Mouse (Mus musculus) kidney, adult 9 months (tissue): Measurements from ENCODE around the gene Cyp46a1.

Experiments used
- DNase-seq: peaks from one replicate; pipeline ENCODE4 v3.0.0; 2022

The Cyp46a1 gene

DNA sequence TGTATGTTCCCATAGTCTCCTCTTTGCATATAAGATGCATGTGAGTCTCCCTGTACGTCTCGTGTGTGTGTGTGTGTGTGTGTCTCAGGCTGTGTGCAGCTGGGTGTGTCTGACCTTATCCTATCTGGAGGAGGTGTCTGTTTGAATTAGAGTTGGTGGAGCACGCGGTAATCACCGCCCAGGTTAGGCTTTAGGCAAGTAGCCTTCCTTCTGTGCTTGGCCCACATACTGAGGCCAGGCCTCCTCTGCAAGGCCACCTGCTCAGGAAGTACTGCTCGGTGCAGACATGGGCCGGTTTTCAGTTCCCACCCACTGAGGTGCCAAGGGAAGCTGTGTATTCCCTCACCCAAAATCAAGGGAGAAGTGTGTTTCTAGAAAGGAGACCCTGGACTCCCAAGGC is 31.7 kb downstream of the Cyp46a1 start:
- no peak for DNase-seq

DNA sequence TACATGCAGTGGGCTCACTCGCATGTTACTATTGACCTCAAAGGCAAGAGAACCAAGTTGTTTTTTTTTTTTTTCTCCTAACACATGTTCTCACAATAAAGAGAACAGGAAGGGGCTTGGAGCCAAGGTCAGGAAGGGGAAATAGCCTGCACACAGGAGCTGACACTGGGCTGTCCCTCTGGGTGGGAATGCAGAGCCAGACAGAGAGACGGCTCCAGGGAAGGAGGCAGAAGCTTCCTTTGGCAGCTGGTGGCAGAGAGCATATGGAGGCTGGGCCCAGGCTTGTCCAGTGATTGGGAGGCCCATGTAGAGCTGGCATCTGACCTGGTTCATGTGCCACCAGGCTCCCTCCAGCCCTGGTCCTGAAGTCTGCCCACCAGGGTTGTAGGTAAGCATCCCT is 33.7 kb downstream of the Cyp46a1 start:
- DNase-seq, result peak; percentile 49

DNA sequence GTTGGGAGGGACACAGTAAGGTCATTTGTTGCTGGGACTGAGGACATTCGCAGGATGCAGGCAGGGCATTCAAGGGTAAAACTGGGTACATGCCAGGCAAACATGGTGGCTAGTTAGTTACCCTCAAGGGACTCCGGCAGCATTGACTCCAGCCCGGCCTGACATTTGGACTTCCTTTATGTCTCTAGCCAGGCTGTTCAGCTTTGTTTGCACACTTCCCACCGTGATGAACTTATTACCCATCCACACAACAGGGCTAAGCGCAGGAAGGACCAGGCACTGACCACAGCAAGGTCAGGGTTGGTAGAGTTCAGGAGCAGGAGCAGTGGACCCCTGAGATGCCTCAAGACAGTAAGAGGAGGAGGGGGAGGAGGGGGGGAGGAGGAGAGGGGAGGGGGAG is 34.7 kb downstream of the Cyp46a1 start:
- DNase-seq, result no peak

DNA sequence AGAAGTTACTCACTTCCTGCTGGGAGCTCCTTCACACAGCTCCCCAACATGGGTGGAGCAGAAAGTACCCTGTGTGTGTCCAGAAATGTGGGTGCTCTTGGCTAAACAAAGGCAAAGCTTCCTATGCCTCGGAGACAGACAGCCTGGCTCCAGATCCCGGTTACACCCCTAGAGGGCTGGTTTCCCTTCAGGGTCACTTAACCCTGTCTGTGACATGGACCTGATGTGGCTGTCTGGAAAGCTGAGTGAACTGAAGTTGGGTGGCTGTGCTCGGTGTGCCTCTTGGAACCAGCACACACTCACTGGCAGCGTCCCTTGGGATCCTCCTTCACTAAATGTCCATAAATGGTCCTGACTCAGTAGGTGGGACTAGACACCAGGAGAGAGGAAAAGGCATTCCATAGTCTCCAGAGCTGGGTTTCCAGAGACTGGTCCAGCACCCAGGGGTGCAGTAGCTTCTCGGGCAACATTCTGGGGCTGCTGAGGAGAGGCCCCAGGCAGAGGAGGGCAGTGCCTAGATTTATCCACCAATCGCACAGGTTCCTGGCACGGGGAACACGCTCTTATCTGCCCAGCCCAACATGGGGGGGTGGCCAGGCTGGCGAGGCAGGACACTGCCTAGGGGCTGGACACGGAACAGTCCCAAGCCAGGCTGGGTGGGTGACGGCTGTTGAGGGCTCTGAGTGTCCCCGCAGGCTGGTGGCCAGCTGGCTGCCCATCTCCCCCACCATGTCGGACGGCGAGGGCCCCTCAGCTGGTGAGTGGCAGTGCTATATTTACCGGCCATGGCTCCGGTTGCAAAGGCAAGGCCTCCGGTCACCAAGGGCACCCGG is 36.6 kb downstream of the Cyp46a1 start, which contains the start of gene Eml1:
Gene Eml1 (plus strand): TSS at position 362 of the 833 bp plus-strand sequence.
- DNase-seq, result peak; percentile 67

DNA sequence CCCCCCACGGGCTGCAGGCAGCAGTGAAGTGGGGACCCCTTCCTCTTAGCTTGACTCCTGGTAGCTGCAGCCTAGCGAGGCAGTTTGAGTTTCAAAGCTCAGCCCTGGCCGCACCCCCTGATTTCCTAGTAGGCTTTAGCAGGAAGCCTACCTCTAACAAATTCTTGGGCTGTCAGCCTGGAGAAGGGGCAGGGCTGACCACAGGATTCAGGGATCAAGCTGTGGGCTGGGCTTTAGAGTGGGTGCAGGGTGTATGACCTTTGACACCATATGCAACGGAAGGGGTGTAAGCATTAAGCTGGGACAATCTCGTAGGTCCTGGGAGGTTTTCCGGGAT is 37.2 kb downstream of the Cyp46a1 start:
- DNase-seq, result peak; percentile 30

DNA sequence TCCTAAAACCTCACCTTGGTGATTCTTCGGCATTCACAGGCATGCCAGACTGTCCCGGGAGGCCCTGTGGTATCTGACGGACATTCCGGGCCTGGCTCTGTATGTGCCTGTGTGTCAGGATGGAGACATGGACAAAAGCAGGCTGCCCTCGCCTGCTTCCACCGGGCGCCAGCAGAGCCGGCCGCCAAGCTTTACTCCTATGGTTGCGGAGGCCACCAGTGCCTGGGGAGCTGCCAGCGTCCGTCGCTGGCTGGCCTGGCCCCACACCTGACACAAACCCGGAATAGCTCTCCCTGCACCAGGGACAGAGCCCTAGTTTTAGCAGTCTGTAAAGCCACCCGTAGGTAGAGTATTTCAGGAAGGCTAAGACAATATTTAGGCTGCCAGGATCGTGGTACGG is 38.1 kb downstream of the Cyp46a1 start:
- no peak for DNase-seq

DNA sequence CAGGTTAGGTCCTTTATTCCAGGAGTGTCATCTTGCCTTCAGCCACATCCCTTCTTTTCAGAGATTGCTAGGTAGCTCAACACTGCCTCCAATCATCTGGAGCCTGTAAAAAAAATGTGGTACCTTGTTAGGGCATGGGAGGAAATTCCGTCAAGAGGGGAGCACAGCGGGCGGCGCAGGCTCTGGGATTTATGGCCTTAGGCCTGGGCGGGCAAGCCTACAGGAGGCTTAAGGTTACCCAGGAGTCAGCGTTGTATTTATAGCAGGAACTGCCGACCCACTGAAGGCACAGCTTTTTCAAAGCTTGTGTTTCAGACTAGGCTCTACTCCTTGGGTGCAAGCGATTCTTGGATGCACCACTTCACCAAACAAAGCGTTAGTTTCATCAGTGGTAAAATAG is 39.4 kb downstream of the Cyp46a1 start:
- DNase-seq, result no peak

DNA sequence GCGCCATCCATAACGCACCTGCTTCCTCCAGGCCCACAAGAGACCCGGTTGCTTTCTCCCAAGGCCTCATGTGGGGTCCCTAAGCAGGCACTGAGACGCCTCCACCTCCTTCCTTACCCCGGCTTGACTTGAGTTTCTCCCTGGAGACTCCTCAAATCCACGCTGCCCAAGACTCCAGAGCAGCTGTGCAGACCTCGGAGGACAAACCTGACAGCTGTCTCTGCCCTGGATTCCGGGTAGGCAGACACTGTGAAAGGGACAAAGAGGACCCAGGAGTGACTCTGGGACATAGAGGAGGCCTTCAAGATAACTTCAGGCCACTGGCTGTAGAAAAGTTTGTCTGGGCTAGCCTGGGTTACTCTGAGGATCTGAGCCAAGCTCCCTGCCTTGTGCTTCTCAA is 40.5 kb downstream of the Cyp46a1 start:
- no peak for DNase-seq

DNA sequence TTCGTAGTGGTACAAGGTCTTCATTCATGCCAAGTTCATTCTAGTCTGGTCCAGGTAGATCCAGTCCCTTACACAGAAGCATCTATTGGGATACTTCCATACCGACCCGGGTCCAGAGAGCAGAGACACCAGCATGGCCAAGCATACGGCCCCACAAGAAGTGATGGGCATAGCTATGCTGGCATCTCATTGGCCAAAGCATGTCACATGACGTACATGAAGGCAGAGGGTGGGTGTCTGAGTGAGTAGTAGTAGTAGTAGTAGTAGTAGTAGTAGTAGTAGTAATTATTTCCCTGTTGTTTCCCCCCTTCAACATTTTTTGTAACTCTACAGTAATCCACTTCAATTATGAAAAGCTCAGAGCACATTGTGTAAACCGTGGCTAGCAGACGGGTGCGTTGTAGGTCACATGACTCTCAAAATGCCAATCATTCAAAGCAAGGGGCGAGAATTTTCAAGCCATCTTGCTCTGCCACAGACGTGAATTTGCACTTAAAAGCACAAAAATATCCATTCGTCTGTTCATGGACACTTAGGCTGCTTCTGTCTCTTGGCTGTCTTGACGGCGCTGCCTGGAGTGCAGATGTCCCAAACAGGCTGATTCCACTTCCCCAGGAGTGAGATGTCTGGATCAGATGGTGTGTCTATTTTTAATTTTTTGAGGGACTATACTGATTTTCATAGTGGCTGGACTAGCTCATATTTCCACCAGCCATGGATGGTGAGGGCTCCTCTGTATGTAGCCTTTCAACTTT is 44.4 kb downstream of the Cyp46a1 start:
- DNase-seq, result no peak

DNA sequence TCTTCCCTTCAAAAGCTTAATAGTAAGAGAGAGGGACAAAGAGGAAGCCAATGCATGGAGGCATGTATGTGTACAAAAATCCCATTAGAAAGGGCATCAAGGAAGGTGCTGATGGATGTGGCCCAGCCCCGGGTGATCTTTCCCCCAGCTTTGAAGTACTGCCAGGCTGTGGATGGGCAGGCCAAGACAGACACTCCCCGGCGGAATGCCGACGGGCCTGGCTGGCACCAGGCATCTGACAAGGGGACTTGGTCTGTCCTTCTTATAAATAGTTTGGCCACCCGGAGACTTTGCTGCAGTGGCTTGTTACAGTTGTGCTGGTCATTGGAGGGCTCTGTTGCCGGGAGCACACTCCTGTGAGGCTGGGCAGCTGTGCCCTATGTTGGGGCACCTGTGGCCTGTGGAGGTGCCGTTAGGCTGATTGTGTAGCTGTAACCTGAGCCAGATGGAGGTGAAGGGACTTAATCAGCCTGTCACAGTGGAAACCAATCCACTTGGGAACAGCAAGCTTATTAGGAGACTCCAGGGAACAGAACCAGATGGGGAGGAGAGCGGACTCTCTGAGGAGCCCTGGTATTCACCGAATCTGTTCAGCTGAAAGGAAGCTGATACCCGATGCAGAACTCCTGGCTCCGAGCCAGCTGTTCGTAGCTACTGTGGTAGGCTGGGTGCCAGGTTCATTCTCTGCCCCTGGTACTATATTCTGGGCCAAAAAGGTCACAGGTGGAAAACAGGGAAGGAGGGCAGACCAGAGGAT is 52.5 kb downstream of the Cyp46a1 start:
- DNase-seq, result no peak

DNA sequence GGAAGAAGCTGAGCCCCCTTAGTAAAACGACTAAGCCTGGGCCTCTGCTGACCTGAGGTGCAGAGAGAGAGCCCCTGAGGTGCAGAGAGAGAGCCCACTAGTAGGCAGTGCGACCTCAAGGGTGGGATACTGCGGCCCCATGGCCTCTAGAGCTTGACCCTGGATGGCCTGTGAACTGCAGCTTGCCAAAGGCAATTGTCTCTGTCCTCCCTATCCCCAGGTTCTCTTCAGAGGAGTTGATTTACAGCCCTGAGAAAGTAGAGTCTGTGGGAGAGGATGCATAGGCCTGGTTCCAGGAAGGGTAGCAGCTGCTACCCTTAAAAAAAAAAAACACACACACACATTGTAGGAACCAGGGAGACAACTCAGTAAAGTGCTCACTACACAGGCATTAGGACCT is 55.5 kb downstream of the Cyp46a1 start:
- no peak for DNase-seq

DNA sequence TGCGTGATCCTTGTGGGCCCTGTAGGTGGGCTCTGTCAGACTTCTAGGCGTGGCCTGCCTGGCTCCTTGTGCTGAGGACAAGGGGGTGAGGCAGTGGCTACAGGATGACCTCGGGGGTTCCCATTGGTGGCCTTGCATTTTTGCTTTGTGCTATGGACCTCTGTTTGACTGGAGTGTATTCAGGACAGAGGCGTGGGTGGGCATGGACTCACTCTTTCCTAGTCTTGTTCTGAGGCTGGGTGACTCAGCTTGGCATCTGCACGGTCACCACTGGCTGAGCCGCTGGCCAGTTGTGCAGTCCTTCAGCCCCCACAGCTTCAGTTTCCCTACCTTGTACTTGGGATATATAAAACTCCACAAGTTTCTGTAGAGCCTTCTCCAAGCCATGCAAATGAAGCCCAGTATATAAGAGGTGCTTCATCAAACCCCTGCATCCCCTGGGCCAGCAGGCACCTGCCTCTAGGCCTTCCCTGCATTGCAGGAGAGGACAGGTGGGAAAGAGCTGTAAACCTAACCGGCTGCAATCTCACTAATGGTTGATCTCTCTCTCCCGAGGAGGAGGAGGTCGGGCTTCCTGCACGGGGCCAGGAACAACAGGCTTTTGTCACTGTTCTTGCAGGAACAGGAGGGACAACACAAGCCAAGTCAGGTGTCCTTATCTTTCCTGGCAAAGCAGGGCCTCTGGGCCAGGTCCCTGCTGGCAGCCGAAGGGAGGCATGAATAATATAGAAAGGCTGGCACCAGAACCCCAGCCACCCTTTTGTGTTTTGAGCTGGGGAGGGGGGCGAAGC is 58.3 kb downstream of the Cyp46a1 start:
- no peak for DNase-seq

DNA sequence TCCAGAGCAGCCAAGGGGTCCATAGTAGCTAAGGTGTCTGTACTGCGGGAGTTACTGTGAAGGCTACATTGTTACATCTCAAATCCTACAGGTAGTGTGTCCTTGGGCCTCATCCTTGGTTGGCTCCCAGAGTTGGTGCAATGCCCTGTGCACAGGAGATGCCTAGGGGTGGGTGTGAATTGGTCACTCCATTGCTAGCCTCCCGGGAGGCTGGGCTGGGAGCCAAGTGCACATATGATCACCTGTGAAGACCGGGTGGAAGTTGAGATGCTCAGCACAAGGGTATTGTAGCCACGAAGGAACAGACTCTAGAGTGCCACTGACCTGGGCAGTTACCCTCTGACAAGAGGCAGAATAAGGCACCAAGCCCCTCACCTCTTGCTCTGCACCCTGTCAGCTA is 58.9 kb downstream of the Cyp46a1 start:
- no peak for DNase-seq

DNA sequence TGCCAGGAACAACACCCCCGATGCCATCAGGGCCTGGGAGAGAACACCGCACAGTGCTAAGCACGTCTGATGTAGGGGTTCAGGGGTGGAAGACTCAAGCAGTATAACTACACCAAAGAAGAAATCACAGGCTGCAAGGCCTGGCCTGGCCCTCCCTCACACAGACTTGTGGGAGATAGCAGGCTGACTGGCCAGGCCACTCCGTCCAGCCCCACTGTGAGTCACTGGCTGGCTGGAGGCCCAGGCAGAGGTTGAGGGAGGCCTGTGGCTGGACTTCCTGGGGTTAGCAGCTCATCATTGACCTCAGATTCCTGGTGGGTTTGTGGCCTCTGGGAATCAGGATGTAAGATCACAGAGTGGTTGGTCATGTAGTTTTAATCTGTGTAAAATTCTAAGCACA is 59.5 kb downstream of the Cyp46a1 start:
- peak; percentile 84 for DNase-seq

DNA sequence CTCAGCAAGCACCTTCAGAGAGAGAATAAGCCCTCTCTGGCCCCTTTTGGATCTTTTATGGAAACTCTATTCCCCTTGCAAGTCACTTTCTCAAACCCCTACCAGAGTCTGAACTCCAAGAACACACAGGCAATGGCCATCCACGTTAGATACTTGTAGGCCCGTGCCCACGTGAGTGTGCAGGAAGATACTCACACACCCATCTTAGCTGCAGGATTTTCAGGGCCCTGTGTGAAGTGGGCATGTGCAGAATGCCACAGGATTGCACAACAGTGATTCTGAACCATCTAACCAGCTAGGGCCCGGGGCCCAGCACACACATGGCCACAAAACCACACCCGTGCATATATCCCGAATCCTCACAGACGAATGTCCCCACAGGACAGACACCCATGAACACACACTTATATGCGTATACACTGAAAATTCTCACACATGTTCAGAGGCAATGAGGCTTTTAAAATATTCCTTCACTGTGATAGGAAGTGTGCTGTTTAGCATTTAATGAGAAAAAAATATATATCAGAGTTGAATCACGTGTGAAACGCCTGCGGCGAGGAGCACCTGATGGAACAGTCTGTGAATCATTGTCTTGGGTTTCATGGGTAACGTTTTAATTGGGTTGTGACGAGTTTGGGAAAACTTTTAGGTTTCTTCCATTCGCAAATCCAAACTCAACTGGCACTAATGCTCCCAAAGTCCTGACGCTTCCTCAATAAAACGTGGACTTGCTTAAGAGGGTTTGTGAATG is 60.5 kb downstream of the Cyp46a1 start:
- DNase-seq, result peak; percentile 39

DNA sequence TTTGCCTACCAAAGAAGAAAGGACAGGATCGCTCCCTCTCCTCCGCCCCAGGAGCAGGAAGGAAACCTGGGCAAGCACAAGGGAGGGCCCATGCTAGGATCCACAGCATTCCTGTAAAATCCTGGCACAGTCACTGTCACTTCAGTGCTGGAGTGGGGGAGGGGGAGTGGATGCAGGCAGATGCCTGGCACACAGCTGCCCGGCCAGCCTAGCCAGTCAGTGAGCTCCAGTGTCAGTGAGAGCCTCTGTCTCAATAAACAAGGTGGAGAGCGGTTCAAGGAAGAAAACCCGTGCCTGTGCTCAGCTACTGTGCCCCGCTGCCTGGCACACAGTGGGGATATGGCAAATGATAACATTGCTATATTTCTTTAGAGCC is 61.1 kb downstream of the Cyp46a1 start:
- no peak for DNase-seq

DNA sequence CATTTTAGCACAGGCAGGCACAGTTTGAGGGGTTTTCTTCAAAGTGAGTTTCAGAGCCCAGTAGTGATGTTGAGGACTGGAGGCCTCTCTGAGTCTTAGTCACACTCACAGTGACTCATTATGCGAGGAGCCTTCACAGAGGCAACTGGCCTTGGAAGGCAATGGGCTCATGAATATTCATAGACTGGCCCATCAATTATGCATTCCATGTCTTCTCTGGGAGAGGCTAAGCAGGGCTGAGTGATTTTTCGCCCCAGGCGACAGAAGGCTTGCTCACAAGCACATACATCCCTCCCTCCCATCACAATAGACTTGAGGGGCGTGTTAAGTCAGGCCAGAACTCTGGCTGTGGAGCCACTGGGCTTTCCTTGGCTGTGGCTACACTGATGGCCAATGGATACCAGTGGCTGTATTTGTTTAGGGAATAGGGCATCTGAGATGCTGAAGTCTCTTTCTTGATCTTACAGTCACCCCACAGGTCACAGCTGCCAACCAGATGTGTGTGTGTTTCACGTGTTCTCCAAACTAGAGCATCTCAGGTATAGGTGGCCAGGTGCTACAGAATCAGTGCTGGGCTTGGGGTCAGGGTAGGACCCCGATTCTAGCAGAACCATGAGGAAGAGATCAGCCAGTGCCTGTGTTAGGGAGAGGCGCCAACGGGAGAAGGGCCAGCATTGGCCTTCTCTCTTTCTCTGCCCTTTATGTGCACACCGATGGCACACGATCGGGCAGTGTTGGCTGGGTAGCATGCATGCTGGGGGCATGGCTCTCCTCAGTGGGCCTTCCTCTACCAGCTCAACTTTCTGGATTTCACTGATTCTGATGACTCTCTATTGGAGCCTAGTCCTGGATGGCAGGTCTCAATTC is 62.1 kb downstream of the Cyp46a1 start:
- peak; percentile 63 for DNase-seq

DNA sequence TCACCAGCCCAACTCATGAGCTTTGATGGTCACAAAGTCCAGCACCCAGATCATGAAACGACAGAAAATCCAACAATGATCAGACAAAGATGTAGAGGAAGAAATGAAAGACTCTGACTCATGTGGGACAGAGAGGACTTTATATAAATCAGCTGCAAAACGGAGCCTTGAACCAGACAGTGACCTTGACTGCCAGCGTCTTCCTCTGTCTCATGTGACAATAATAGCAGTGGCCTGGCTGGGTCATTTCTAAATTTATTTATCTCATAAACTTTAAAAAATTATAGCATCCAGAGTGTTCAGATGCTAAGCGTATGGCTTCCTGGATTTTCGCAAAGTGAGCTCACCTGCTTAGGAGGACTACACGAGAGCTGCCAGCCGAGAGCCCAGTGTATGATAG is 64.5 kb downstream of the Cyp46a1 start:
- DNase-seq, result peak; percentile 22

DNA sequence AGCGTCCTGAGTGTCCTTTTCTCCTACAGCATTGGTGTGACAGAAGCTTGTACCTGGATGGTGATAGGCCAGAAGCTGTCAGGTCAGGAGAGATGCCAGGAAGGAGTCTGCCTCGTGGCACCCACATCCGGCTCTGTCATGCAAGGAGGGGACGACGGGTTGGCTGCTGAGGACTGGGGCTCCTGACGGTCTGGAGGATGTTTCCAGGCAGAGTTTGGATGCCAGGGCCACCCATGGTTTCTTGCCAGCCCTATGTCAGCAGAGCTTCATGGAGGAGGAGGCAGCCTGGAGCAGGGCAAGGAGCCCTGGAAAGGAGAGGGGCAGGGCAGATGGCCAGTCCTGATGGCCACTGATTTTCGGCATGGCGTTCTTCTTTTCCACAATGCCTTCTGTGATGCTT is 65.0 kb downstream of the Cyp46a1 start:
- no peak for DNase-seq

DNA sequence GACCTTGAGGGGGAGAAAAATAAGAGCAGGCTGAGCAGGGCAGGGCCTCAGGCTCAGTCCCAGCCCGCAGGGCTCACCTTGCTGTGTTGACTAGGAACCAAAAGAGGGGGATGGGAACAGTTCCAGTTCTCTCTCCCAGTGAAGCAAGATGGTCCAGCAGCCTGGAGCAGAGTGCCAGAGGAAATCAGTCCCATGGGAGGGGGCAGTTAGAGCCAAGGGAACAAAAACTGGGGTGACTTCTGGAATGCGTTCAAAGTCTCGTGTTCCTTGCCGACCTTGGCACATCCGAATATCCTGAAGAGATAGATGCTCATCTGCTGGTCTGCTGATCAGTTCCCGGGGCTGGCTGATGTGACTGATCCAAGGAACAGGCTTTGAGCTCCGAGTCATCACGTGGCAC is 66.8 kb downstream of the Cyp46a1 start:
- DNase-seq, result no peak

DNA sequence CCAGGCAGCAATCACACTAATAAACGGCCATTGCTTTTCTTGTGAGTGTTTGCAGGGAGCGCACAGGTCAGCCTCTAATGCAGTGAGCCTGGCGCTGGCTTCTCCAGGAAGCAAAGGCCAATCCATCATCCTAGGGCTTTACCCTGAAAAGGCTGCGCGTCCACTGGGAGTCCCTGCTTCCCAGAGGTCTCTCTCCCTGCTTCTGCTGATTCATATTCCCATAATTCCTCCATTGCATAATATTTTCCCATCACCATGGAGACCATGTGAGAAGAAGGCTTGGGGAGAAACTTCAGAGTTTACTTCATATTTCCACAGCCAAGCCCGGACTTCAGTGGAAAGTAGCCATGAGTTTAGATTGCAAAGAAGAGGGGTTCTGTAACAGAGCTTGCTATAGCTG is 69.8 kb downstream of the Cyp46a1 start:
- peak; percentile 58 for DNase-seq
